Mouse (Mus musculus): ENCODE results near the gene Prkar1b. TPM values are rescaled to one million over a fixed set of nuclear protein-coding genes. Genes with fewer than 3 reads are reported as not detected.

Prkar1b gene
- total RNA-seq (2022) = 10 to 100 TPM; 38.5 to 62.4 (median 55.9) TPM

DNA sequence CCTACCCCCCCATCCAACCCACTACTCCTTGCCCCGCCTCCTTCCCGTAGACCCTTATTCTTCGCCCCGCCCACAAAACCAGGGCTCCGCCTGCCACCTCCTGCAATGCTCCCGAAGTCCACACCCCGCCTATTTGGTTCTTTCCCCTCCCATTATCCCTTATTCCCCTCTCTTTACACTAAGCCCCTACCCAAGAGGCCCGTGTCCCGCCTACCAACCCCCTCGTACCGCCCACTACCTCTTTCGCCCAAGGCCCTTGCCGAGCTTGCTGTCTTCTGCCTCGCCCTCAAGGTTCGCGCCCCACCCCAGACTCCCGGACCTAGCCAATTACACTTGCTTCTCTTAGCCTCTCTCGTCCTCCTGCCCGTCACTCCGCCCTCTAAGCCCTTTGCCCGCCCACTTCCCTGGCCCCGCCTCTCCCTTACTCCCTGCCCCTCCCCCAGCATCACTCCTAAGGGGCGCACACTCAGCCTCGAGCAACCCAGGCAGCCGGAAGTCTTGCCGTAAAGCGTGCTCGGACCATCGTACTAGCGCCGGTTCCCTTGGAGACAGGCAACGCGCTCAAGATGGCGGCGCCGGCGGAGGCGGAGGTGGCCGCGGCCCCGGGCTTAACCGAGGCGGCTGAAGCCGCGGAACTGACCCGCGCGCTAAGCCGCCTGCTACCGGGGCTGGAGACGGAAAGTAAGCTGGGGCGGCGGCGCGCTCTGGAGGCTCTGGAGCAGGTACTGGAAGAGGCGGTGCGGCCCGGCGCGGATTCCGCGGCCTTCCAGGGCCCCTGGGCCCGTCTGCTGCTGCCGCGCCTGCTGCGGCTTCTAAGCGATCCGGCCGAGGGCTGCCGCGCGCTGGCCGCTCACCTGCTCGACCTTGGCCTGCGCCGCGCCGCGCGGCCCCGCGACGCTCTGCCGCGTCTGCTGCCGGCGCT is at the start of gene Prkar1b, which contains the start of gene Dnaaf5:
Prkar1b (minus strand) TSS at position 321 of the 922 bp plus-strand sequence.
Dnaaf5 (plus strand) TSS at position 543 of the 922 bp plus-strand sequence.
- DNase-seq = peak; percentile 98

DNA sequence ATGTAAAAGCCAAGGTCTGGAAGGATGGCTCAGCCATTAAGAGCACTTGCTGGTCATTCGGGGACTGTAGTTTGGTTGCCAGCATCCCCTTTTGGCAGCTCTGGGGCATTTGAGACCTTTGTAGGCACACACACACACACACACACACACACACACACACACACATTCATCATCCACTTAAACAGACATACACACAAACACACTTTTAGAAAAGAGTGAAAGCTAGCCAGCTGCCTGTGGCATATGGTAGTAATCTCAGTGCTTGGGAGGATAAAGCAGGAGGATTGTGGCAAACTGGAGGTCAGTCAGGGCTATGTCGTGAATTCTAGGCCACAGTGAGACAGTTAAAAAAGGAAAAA is 49.8 kb upstream of the Prkar1b start:
- DNase-seq = no peak

DNA sequence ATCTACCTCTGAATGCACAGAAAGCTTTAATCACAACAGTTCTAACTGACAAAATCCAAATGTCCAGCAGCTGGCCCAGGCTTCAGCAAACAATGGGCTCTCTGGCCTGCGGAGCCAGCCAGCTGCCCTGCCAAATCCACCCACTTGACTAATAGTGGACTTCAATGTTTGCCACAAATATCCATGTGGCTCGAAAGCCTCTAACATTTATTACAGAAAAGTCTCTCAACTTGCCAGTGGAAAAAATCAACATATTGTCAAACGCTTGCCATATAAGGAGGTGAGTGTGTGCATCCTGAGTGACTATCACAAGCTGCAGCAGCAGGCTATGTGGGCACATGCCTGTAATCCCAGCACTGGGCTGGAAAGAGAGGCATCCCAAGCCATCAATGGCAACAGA is 49.0 kb upstream of the Prkar1b start:
- DNase-seq = no peak

DNA sequence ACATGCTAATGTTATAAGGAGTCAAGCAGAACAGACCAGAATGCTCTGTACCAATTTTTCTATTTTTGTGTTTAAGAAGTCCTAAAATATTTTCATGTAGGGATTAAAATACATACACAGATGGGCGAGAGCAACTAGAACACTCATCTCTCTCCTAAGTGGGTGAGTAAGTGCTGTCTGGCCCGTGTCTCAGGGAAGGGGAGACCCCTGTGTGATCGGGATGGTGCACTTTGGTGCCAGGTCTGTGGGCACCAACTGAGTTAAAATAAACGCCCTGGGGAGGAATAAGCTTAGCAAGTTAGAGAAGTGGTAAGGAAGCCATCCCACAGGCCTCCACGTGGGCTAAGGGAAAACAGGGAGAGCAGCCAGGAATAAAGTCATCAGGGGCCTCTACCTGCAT is 41.2 kb upstream of the Prkar1b start:
- no peak for DNase-seq

DNA sequence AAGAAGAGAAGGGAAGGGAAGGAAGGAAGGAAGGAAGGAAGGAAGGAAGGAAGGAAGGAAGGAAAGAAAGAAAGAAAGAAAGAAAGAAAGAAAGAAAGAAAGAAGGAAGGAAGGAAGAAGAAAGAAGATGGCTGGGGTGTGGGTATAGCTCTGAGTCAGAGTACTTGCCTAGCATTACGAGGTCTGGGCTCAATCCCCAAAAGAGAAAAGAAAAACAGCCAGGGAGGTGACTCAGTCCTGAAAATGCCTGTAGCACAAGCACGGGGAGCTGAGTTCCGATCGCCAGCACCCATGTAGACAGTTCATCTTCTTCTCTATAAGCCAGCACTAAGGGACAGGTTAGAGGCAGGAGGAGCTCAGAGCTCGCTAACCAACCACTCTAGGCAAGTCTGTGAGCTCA is 39.9 kb upstream of the Prkar1b start:
- no peak for DNase-seq

DNA sequence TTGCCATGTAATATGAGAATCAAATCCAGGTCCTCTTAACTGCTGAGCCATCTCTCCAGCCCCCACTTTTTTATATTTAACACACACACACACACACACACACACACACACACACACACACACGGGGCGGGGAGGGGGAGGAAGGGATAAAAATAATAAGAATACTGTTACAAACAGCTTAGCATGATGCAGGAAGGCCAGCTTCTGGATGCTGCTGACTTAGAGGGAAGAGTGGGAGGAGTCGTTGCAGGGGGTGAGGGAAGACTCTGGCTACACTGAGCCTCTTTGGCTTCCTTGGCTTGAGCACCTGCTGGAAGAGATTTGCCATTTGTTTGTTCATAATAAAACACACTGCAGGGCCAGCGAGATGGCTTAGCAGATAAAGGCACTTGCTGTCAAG is 35.1 kb upstream of the Prkar1b start:
- no peak for DNase-seq

DNA sequence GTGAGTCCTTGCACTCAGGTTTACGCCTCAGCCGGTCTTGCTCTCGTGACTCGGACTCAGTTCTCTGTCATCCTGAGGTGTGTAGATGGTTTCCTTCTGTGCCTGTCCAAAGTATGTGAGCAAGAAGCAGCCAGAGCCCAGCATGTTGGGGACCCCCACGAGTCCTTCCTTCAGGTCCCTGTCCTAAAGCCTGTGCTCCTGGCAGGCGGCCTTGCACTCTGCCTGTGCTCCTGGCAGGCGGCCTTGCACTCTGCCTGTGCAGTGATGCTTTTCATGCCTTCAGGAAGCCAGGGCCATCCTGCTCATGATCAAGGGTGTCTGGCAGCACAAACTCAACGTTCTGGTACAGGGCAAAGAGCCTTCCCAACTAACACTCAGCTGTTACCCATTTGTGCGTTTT is 33.8 kb upstream of the Prkar1b start:
- peak; percentile 52 for DNase-seq

DNA sequence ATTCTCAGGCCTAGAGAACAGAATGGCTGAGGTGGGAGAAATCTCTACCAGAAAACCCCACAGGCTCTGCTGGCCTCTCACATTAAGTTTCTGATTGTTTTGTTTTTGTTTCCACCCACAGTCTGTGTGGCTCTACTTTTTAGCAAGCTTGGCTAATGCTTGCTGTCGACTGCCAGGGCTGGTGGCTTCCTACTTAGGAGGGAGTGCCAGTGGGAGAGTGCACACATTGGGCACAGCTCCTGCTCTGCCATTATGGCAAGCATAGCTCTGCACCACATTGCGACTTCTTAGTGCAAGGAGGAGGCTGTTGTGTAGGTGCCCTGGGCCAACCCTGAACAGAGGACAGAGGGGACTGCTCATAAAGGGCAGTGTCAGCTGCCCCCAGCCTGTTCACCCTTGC is 33.3 kb upstream of the Prkar1b start:
- no peak for DNase-seq

DNA sequence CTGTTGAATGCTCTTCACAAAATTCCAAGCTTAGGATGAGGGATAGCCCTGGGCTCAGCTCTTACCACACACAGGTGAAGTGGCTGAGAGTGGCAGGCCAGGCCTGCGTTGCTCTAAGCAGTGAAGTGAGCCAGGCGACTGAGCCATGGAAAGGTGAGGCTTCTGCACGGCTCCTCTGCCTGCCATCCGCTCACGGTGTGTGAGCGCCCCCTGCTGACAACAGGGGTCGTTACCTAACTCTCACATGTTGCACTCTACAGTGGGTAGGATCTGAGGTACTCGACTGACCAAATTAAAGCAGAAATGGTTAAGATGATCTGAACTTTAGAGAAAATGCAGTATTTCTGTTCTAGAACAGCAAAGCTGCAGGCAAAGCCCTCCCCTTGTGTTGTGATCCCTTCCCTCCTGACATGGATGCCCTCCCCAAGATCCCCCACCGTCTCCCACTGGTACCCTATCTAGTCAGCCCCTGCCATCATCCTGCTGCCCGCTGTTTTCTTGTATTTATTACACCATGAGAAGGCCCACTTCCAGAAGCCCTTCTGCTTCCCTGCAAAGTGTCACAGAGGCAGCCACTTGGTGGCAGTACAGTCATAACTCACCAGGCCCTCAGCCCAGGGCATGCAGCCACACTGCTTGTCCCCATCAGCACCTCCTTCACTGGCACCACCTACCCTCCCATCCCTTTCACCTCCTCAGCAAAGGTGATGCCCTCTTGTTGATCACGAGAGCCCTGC is 29.3 kb upstream of the Prkar1b start:
- peak; percentile 54 for DNase-seq

DNA sequence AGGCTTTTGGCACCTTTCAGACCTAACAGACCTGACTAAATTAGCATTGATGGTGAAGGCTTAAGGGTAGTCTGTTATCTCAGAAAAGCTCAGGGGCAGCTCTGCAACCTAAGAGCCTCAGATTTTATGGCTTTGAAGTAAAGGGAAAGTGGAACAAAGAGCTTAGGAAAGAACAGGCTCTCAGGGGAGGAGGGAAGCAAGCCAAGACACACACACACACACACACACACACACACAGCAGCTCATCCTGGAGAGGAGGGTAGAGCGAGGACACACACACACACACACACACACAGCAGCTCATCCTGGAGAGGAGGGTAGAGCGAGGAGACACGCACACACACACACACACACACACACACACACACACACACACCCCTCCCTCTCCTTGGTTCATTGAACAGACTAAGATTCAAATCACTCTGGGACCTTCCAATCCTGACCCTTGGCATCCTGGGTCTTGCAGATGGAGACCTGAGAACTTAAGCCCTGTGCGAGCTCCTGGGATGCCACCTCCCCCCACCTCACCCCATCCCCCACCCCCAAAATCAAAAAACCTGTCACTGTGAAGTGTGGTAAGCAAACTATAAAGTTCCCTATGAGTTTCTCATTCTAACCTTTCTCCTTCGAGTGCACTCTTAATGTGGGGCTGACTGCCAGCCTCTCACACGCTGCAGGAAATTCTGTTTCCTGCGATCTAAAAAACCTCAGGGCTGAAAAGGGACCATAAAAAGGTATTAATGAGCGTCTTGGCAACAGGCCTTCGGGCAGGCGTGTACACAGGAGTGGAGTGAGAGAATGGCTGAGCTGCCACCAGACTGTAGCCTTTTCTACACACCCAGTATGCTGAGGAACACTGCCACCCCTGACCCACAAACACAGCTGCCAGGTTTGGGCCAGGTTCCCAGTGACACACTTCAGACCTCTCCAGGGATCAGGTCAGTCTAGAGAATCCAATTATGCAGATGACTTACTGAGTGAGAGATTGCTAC is 25.1 kb upstream of the Prkar1b start:
- peak; percentile 27 for DNase-seq

DNA sequence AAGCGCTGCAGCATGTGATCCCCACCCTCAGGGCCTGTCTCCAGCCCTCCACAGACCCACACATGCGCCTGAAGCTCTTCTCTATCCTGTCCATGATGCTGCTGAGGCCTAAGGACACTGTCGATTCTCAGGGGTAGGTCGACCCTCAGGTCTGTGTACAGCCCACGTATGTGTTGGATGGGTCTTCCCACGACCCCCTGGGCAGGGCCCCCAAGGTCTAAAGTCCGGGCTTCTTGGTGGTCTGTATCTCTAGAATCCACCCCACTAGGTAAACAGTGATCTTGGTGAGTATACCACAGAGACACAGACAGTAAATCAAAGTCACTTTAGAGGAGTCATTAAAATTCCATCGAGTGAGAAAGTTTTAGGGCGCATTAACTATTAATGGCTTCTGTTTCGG is 24.3 kb upstream of the Prkar1b start:
- DNase-seq = no peak

DNA sequence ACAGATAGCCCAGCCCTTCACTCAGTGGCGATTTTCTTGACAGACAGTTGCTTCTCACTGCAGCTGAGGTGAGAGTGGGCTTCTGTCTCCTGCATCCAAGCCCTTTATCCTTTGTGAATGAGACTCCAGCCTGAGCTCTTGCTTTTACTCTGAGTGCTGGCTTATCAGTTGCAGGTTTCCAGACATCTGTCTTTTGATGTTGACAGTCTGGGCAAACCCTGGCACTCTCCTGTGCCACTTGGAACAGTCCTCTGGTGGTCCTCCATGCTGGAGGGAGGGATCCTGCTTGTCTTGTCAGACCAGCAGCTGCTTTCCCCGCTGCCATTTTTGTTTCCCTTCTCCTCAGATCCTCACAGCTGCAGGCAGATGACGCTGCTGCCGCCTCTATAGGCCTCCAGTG is 22.1 kb upstream of the Prkar1b start:
- no peak for DNase-seq

DNA sequence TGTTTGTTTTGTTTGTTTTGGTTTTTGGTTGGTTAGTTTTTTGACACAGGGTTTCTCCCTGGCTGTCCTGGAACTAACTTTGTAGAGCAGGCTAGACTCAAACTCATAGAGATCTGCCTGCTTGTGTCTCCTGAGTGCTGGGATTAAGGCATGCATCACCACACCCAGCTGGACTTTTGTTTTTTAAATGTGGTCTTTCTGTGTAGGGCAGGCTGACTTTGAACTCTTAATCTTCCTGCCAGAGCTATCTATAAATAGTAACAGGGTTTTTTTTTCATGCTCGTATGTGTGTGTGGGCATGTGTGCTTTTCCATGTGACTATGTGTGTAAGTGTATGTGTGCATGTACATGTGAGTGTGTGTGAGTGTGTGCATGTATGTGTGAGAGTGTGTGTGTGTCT is 17.7 kb upstream of the Prkar1b start:
- DNase-seq = no peak

DNA sequence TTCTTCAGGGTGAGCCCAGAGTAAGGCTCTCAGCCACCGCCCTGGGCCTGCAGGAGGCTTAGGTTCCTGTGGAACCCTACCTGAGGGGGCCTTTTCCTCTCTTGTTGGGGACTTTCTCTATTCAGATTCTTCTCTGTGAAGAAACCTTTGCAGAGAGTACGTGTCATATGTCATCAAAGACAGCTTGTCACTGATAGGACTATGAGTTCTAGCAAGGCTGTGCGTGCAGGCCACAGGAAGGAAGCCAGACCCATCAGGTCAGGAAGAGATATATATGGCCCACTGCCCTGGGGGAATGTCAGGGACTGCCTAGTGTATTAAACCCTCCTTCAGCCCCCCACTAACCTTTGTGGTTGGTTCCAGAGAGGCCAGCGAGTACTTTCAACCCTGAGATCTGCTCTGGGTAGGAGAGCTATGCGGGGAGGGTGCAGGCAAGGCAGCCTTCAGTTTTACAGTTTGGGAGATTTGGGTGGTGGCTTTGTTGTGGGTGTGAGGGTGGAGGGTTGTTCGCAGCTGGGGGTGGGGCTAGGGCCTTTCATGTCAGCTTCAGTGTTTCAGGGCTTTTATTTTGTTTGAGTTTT is 17.1 kb upstream of the Prkar1b start:
- DNase-seq = no peak

DNA sequence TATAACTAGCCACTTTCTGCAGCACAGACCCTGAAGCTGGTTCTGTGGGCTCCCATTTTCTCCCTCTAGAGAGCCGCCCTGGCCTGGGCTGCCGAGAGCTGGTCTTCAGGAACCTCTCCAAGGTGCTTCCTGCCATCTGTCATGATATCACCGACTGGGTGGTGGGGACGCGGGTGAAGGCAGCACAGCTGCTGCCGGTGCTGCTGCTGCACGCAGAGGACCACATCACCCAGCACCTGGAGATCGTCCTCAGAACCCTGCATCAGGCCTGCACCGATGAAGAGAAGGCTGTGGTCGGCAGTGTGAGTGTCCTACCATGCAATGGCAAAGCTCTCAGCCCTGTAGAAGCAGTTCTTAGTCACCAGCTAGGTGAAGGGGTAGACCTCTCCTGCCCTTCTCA is 11.8 kb upstream of the Prkar1b start:
- DNase-seq = no peak

DNA sequence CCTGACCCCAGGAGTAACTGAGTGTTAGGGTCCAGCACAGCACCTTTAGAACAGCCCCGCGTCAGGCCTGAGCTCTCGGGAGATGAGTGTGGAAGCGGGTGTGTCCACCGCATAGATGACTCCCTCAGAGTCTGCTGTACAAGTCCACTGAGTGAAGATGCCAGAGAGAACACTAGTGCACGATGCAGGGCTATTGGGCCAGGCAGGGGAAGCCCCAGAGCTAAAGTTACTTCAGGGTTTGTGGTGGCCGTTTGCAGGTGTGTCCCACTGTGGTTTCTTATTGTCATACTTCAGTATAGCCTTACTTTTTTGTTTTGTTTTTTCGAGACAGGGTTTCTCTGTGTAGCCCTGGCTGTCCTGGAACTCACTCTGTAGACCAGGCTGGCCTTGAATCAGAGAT is 11.1 kb upstream of the Prkar1b start:
- DNase-seq = no peak

DNA sequence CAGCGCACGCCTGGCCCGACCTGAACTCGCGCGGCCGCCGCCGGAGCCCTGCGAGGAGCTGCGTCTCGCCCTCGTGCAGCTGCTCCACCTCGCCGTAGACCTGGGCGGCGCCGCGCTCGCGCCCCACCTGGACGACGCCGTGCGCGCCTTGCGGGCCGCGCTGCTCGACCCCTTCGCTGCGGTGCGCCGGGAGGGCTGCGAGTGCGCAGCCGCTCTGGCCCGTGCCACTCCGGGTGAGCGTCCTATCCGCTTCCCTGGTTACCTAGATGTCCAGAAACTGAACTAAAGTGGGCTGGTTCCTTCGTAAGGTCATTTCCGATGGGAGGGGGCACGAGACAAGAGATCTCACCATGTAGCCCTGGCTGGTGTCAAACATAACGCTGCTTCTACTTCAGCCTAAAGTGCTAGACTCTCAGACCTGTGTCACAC is 816 bp upstream of the Prkar1b start:
- no peak for DNase-seq

DNA sequence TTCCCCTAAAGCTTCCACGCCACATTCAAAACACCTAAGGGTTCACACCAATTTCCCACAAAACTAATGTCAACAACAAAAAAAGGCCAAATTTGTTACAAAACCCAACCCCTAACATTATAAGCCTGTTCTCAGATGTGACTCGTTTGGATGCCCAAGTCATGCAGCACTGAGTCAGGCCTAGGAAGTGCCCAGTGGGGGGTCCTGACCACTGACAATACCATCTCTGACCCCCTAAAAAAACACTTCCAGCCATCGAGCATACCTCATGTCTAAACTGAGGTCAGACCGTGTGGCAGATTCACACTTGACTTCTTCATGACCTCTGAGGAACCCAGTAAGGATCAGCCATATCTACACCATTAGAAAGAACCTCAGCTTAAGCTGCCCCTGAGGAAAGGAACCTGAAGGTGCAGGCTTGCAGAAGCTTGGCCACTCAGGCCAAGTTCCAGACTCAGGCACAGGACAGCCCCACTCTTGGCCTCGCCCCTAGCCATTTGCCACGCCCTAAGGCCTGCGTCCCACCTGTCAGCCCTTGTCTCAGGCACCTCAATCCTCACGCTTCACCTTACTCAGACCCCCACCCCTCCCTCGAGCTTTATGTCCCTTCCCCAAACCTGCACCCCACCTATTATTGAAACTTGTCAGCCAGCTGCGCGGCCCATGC is 662 bp downstream of the Prkar1b start:
- DNase-seq = no peak

DNA sequence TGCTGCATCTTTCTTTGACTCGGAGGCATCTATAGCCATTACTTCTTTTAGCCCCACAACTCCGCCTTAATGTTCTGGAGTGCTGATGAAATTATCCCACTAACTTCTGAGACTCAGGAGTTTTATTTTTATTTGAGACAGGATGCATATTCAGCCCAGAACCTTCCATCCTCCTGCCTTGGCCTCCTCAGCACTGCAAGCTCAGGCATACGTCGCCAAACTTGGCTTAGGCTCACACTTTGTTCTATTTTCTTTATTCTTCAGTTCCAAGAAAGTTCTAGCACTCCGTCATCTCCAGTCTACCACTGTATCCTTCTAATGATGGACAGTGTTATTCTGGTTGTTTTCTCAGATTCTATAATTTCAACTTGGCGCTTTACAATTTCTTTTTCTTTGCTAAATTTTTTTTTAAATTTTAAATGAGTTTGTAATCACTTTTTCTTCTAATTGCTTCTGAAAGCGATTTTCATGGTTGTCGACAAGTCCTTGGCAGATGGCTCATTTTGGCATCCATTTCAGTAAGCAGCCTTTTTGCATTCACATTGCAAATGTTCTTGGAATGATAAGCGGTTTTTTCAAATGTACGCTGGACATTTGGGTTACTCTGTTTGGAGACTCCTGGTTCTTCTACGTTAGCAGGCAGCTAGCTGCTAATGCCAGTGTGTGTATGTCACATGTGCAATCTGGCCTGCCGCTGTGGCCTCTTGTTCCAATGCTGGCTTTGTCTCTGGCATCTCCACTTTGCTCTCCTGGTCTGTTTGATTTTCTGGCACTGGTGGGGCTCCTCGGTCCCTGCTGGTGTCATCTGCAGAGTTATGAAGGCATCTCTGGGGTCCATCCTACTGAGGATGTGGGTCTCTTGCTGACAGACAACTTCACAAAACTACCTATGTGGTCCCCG is 2.4 kb downstream of the Prkar1b start:
- DNase-seq = no peak

DNA sequence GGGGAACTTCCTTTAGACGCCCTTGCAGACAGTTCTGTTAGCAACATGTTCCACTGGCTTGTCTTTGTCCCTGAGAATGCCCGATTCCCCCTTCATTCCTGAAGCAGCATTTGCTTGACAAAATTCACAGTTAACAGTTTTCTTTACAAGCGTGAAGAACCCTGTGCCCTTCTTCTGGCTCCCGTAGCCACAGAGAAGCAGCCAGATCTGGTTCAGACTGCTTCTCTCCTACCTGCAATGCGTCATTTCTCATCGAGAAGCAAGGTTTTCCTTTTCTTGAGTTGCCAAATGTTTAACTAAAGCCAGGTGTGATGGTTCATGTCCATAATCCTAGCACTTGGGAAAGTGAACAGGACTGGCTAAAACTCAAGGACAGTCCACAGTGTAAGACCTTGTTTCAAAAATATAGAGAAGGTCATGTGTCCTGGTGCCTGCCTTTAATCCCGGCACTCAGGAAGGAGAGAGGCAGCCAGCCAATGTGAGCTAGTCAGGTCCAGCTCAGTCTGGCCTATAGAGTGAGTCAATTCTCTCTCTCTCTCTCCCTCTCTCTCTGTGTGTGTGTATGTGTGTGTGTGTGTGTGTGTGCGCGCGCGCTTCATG is 3.2 kb downstream of the Prkar1b start:
- DNase-seq = peak; percentile 42

Measured in adrenal gland, adult 8-10 months (tissue).